Mouse (Mus musculus) v-Abl transformed pro-B cells (cell line): ENCODE measurements around the gene Sult2a3.
"Not testable (repeated sequence)": the region's sequence is repeated elsewhere in the genome, so short reads cannot be mapped to it uniquely, and the experiment has no call there.

Source experiments
- in situ Hi-C, 2 experiments: fragments of 400-800 bp; cut with MboI; formaldehyde crosslinking; loops; one replicate each; pipeline ENCODE4 v1.15.1; 2025; ENCODE audit not compliant: unreplicated experiment in 2 of 2

The Sult2a3 gene

GRCm38 (mm10) chr7:14122944-14123343 is at the start of gene Sult2a3:
Gene Sult2a3 (minus strand): TSS chr7:14123044.
- in situ Hi-C loops = no loop called here

- in situ Hi-C loops = no loop called here
These were observed 2.4 kb downstream of the Sult2a3 start for GRCm38 (mm10) chr7:14120436-14120835.

- in situ Hi-C loops = not testable (repeated sequence)
These were observed 3.0 kb downstream of the Sult2a3 start for GRCm38 (mm10) chr7:14119865-14120264.

GRCm38 (mm10) chr7:14116761-14117160 is 6.1 kb downstream of the Sult2a3 start:
- in situ Hi-C loops = no loop called here

GRCm38 (mm10) chr7:14114471-14114870 is 8.4 kb downstream of the Sult2a3 start:
- in situ Hi-C loops = not testable (repeated sequence)

GRCm38 (mm10) chr7:14047821-14048220 is 75.0 kb downstream of the Sult2a3 start:
- in situ Hi-C loops = not testable (repeated sequence)

- in situ Hi-C loops = not testable (repeated sequence)
These were observed 92.0 kb downstream of the Sult2a3 start for GRCm38 (mm10) chr7:14030831-14031230.
